Mouse (Mus musculus): ENCODE measurements around the gene Lypd4. TPM values are rescaled to one million over a fixed set of nuclear protein-coding genes. Genes with fewer than 3 reads are reported as not detected.
"Not testable (repeated sequence)": the region's sequence is repeated elsewhere in the genome, so short reads cannot be mapped to it uniquely, and the experiment has no call there.

Lypd4 gene
- total RNA-seq, 2 experiments from 2014 or later, result not detected

GRCm38 (mm10) chr7:24853233-24853563, 16.5 kb downstream of the Lypd4 start:
- no peak for ATAC-seq (replicated peaks; ENCODE audit: low FRiP score, low TSS enrichment, poor library complexity, severe bottlenecking)

- ATAC-seq (replicated peaks; ENCODE audit: low FRiP score, low TSS enrichment, poor library complexity, severe bottlenecking), result peak; percentile 90
Observed at GRCm38 (mm10) chr7:24852557-24853232, 17.0 kb downstream of the Lypd4 start.

GRCm38 (mm10) chr7:24851596-24852325, 18.0 kb downstream of the Lypd4 start:
- ATAC-seq (replicated peaks; ENCODE audit: low FRiP score, low TSS enrichment, poor library complexity, severe bottlenecking), result no peak

GRCm38 (mm10) chr7:24850899-24851303, 18.8 kb downstream of the Lypd4 start:
- ATAC-seq (replicated peaks; ENCODE audit: low FRiP score, low TSS enrichment, poor library complexity, severe bottlenecking), result peak; percentile 62

GRCm38 (mm10) chr7:24850162-24850561, 19.6 kb downstream of the Lypd4 start:
- ATAC-seq (replicated peaks; ENCODE audit: low FRiP score, low TSS enrichment, poor library complexity, severe bottlenecking), result no peak

- ATAC-seq (replicated peaks; ENCODE audit: low FRiP score, low TSS enrichment, poor library complexity, severe bottlenecking), result not testable (repeated sequence)
Observed at GRCm38 (mm10) chr7:24846576-24846975, 23.2 kb downstream of the Lypd4 start.

- peak; percentile 93 for ATAC-seq (replicated peaks; ENCODE audit: low FRiP score, low TSS enrichment, poor library complexity, severe bottlenecking)
Observed at GRCm38 (mm10) chr7:24845713-24846112, 24.0 kb downstream of the Lypd4 start.

- ATAC-seq (replicated peaks; ENCODE audit: low FRiP score, low TSS enrichment, poor library complexity, severe bottlenecking), result no peak
Observed at GRCm38 (mm10) chr7:24845181-24845580, 24.6 kb downstream of the Lypd4 start.

- no peak for ATAC-seq (replicated peaks; ENCODE audit: low FRiP score, low TSS enrichment, poor library complexity, severe bottlenecking)
Observed at GRCm38 (mm10) chr7:24844144-24844543, 25.6 kb downstream of the Lypd4 start.

- ATAC-seq (replicated peaks; ENCODE audit: low FRiP score, low TSS enrichment, poor library complexity, severe bottlenecking), result no peak
Observed at GRCm38 (mm10) chr7:24841009-24841408, 28.7 kb downstream of the Lypd4 start.

GRCm38 (mm10) chr7:24840331-24840730, 29.4 kb downstream of the Lypd4 start:
- ATAC-seq (replicated peaks; ENCODE audit: low FRiP score, low TSS enrichment, poor library complexity, severe bottlenecking), result no peak

- no peak for ATAC-seq (replicated peaks; ENCODE audit: low FRiP score, low TSS enrichment, poor library complexity, severe bottlenecking)
Observed at GRCm38 (mm10) chr7:24839410-24839808, 30.3 kb downstream of the Lypd4 start.

GRCm38 (mm10) chr7:24838732-24839409, 30.9 kb downstream of the Lypd4 start:
- ATAC-seq (replicated peaks; ENCODE audit: low FRiP score, low TSS enrichment, poor library complexity, severe bottlenecking), result peak; percentile 57; the same call in 1 of the 2 replicates

- ATAC-seq (replicated peaks; ENCODE audit: low FRiP score, low TSS enrichment, poor library complexity, severe bottlenecking), result no peak
Observed at GRCm38 (mm10) chr7:24827181-24827580, 42.6 kb downstream of the Lypd4 start.

- no peak for ATAC-seq (replicated peaks; ENCODE audit: low FRiP score, low TSS enrichment, poor library complexity, severe bottlenecking)
Observed at GRCm38 (mm10) chr7:24824452-24824851, 45.3 kb downstream of the Lypd4 start.

GRCm38 (mm10) chr7:24817502-24817901, 52.2 kb downstream of the Lypd4 start:
- ATAC-seq (replicated peaks; ENCODE audit: low FRiP score, low TSS enrichment, poor library complexity, severe bottlenecking), result peak; percentile 92

Other genes with a start within 250 kb of the Lypd4 start
- not detected in 2 replicates for gene Lypd3, start 233.4 kb downstream of the Lypd4 start, total RNA-seq (2014; fragmentation: Nextera tagmentation)
- gene Lypd3, start 233.4 kb downstream of the Lypd4 start, total RNA-seq (2017), result not detected in 2 replicates
- not detected in 2 replicates for gene Tex101, start 193.3 kb downstream of the Lypd4 start, total RNA-seq (2014; fragmentation: Nextera tagmentation)
- gene Tex101, start 193.3 kb downstream of the Lypd4 start, total RNA-seq (2017), result not detected in 2 replicates
- gene BC049730, start 160.7 kb downstream of the Lypd4 start, total RNA-seq (2014; fragmentation: Nextera tagmentation), result not detected in 2 replicates
- not detected in 2 replicates for gene BC049730, start 160.7 kb downstream of the Lypd4 start, total RNA-seq (2017)
- gene Gm4763, start 143.0 kb downstream of the Lypd4 start, total RNA-seq (2014; fragmentation: Nextera tagmentation), result not detected in 2 replicates
- gene Gm4763, start 143.0 kb downstream of the Lypd4 start, total RNA-seq (2017), result not detected in 2 replicates
- gene Cd177, start 109.6 kb downstream of the Lypd4 start, total RNA-seq (2014; fragmentation: Nextera tagmentation), result 3.2 TPM in 1 of 2 replicates, not detected in the other
- gene Cd177, start 109.6 kb downstream of the Lypd4 start, total RNA-seq (2017), result 1.8 and 2.6 TPM in 2 replicates
- not detected in 2 replicates for gene Ceacam10, start 92.7 kb downstream of the Lypd4 start, total RNA-seq (2014; fragmentation: Nextera tagmentation)
- gene Ceacam10, start 92.7 kb downstream of the Lypd4 start, total RNA-seq (2017), result 6.4 TPM in 1 of 2 replicates, not detected in the other
- 0.96 and 1.0 TPM in 2 replicates for gene Gm9844, start 7.7 kb downstream of the Lypd4 start, total RNA-seq (2014; fragmentation: Nextera tagmentation)
- 5.2 and 13.0 TPM in 2 replicates for gene Gm9844, start 7.7 kb downstream of the Lypd4 start, total RNA-seq (2017)
- not detected in 2 replicates for gene Dmrtc2, start 116 bp upstream of the Lypd4 start, total RNA-seq (2014; fragmentation: Nextera tagmentation)
- not detected in 2 replicates for gene Dmrtc2, start 116 bp upstream of the Lypd4 start, total RNA-seq (2017)
- gene Rps19, start 14.4 kb upstream of the Lypd4 start, total RNA-seq (2014; fragmentation: Nextera tagmentation), result 4,961 and 5,532 TPM in 2 replicates
- gene Rps19, start 14.4 kb upstream of the Lypd4 start, total RNA-seq (2017), result 979 and 1,008 TPM in 2 replicates
- gene Cd79a, start 27.4 kb upstream of the Lypd4 start, total RNA-seq (2014; fragmentation: Nextera tagmentation), result 1.5 and 29.5 TPM in 2 replicates
- gene Cd79a, start 27.4 kb upstream of the Lypd4 start, total RNA-seq (2017), result 4.4 TPM in 1 of 2 replicates, not detected in the other
- 104 and 120 TPM in 2 replicates for gene Arhgef1, start 33.0 kb upstream of the Lypd4 start, total RNA-seq (2014; fragmentation: Nextera tagmentation)
- 21.9 and 32.8 TPM in 2 replicates for gene Arhgef1, start 33.0 kb upstream of the Lypd4 start, total RNA-seq (2017)
- gene Gm4881, start 74.6 kb upstream of the Lypd4 start, total RNA-seq (2014; fragmentation: Nextera tagmentation), result not detected in 2 replicates
- not detected in 2 replicates for gene Gm4881, start 74.6 kb upstream of the Lypd4 start, total RNA-seq (2017)
- gene Rabac1, start 102.8 kb upstream of the Lypd4 start, total RNA-seq (2014; fragmentation: Nextera tagmentation), result 128 and 146 TPM in 2 replicates
- gene Rabac1, start 102.8 kb upstream of the Lypd4 start, total RNA-seq (2017), result 38.0 and 103 TPM in 2 replicates
- not detected in 2 replicates for gene Atp1a3, start 136.0 kb upstream of the Lypd4 start, total RNA-seq (2014; fragmentation: Nextera tagmentation)
- 0.75 TPM in 1 of 2 replicates, not detected in the other for gene Atp1a3, start 136.0 kb upstream of the Lypd4 start, total RNA-seq (2017)
- gene Grik5, start 202.4 kb upstream of the Lypd4 start, total RNA-seq (2014; fragmentation: Nextera tagmentation), result 20.9 and 31.7 TPM in 2 replicates
- gene Grik5, start 202.4 kb upstream of the Lypd4 start, total RNA-seq (2017), result 0.23 and 6.4 TPM in 2 replicates
- 12.0 and 18.6 TPM in 2 replicates for gene Zfp574, start 202.6 kb upstream of the Lypd4 start, total RNA-seq (2014; fragmentation: Nextera tagmentation)
- gene Zfp574, start 202.6 kb upstream of the Lypd4 start, total RNA-seq (2017), result 3.7 and 6.9 TPM in 2 replicates